Mouse (Mus musculus) heart, postnatal 0 days (tissue): ENCODE measurements at regions not wholly inside any gene's neighbourhood (a gene's known extent, or its start where the extent isn't known, plus 50 kb on each side); places are given as distances from the start of the nearest gene placed in this dataset.

ENCODE experiments used
- CTCF ChIP-seq: IDR thresholded peaks from 2 replicates; pipeline ENCODE4 v1.5.1; 2016; ENCODE audit warnings: antibody characterized with exemption, control low read depth, low read depth
- EP300 ChIP-seq: IDR thresholded peaks from 2 replicates; pipeline ENCODE4 v1.6.1; 2016; ENCODE audit warnings: antibody characterized with exemption, low read depth

GRCm38 (mm10) chr12:79947574-79947973 lies 165.2 kb downstream of the Zfp36l1 start:
- no peak for TF ChIP-seq EP300
- no peak for TF ChIP-seq CTCF
